Mouse (Mus musculus) liver, embryonic 16.5 days (tissue): ENCODE results near the gene Appl2. TPM values are rescaled to one million over a fixed set of nuclear protein-coding genes. Genes with fewer than 3 reads are reported as not detected.

ENCODE experiments used
- ATAC-seq: fragments of 200-750 bp; cut with Nextera tagmentation; 2 replicates; pipeline ENCODE4 v1.8.0; 2017; ENCODE audit warnings: low read depth, mild to moderate bottlenecking, moderate number of reproducible peaks, moderate library complexity
- H3K27ac ChIP-seq: fragments of 300-500 bp; sonication (generic); 2 replicates; pipeline ENCODE4 v1.5.1; 2014; ENCODE audit warnings: mild to moderate bottlenecking, low read length
- H3K27me3 ChIP-seq: fragments of 300-500 bp; sonication (generic); 2 replicates; pipeline ENCODE4 v1.6.1; 2014; ENCODE audit warnings: low read depth, low read length, mixed read lengths; ENCODE audit not compliant: control insufficient read depth, insufficient read depth
- H3K36me3 ChIP-seq: fragments of 300-500 bp; sonication (generic); 2 replicates; pipeline ENCODE4 v1.6.1; 2014; ENCODE audit warnings: mild to moderate bottlenecking; ENCODE audit not compliant: control insufficient read depth, insufficient read depth
- H3K4me1 ChIP-seq: fragments of 300-500 bp; sonication (generic); 2 replicates; pipeline ENCODE4 v1.6.1; 2014; ENCODE audit warnings: low read depth, low read length, mixed read lengths; ENCODE audit not compliant: control insufficient read depth
- H3K4me2 ChIP-seq: fragments of 300-500 bp; sonication (generic); 2 replicates; pipeline ENCODE4 v1.6.1; 2014; ENCODE audit warnings: low read depth, low read length, mixed read lengths
- H3K4me3 ChIP-seq: fragments of 300-500 bp; sonication (generic); 2 replicates; pipeline ENCODE4 v1.5.1; 2014; ENCODE audit warnings: low read depth, mild to moderate bottlenecking, low read length
- H3K9ac ChIP-seq: fragments of 300-500 bp; sonication (generic); 2 replicates; pipeline ENCODE4 v1.6.1; 2014; ENCODE audit warnings: low read depth, low read length
- H3K9me3 ChIP-seq: fragments of 300-500 bp; sonication (generic); replicated peaks from 2 replicates; pipeline ENCODE4 v1.6.1; 2016; ENCODE audit warnings: low read length; ENCODE audit not compliant: control insufficient read depth
- WGBS: fragments of 180-500 bp; shearing (Covaris S2); extraction: QIAGEN DNeasy Blood & Tissue Kit; methylation state at CpG from one replicate; pipeline ENCODE4 v1.1.7; 2014; ENCODE audit not compliant: insufficient replicate concordance; 5-methylcytosine and 5-hydroxymethylcytosine counted together
- polyA plus RNA-seq: library from polyadenylated mRNA; unstranded; fragments of >200 nt; fragmentation: Nextera tagmentation; extraction: Ambion mirVana; gene quantifications from 2 replicates; pipeline ENCODE4 v1.2.1, GENCODE M21; 2015

Appl2 gene
- polyA plus RNA-seq, result 15.2 and 15.9 TPM in 2 replicates

DNA sequence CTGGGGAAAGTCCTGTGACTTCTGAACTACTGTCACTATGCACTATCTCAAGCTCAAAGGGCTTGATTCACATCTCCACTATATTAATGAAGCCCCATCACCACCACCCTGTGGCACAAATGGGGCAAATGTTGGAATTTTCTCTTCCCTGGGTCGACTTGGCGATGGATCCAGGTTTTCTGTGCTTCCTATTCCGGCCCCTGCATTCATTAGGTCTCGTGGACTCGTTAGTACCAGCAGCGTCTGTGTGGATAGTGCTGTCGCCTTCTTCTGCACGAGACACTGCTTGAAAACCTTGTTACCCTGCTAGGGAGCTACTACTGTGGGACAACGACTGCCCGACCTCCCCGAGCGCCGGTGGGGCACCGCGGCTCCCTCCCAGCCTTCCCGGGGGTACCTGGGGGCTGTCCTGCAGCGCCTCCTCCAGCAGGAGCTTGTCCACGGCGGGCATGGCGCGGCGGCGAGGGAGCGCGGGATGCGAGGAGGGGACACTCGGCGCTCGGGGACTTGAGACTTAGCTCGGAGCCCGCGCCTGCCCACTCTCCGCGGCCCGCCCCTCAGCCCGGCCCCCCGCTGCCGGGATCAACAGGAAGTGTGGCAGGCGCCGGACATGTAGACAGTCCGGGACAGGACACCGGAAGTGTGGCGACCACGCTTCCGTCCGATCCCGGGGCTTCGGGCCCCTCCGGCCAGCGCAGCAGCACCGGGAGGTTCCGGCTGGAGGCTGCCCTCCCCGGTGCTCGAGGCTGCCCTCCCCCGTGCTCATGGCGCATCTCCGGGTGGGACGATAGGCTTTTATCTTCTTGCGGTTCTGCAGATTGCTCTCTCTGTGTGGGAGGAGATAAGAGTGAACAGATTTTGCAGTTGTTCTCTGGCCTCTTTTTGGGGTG lies at the start of gene Appl2:
Gene Appl2 (minus strand): TSS at position 608 of the 890 bp plus-strand sequence.
- peak; percentile 85 for ATAC-seq
- under 1% methylated on average over 59 of the region's 59 CpGs for WGBS
- H3K27me3 ChIP-seq, result peaks cover 16% of the 10 kb centered on the region
- H3K36me3 ChIP-seq, result no peaks in the 10 kb centered on the region
- peak within 1 kb of the TSS; percentile 60 for H3K9ac ChIP-seq
- H3K27ac ChIP-seq, result peak within 1 kb of the TSS; percentile 60; the same call in 1 of the 2 replicates
- H3K4me2 ChIP-seq, result peak within 1 kb of the TSS; percentile 45
- H3K4me3 ChIP-seq, result peak within 1 kb of the TSS; percentile 67
- no peaks in the 10 kb centered on the region for H3K9me3 ChIP-seq
- H3K4me1 ChIP-seq, result peaks cover 27% of the 10 kb centered on the region

DNA sequence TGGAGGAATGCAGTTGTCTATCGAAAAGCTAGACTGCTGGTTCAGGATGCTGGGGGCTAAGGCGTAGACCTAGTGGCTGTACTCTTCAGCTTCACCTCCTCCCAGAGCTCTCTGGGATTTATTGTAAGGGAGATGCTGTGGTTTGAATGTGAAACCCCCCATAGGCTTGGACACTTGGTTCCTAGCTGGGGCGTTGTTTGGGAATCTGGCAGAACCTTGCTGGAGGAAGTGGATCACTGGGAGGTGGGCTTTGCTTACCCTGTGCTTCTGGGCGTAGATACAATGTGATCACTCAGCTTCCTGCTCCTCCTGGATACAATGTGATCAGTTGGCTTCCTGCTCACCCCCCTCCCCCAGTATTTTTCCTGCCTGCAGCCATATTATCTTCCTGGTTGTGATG lies 47.7 kb upstream of the Appl2 start:
- Histone ChIP-seq H3K9ac (no peak overlapping the region), H3K27ac (no peak overlapping the region), H3K4me3 (no peak overlapping the region), H3K9me3 (no peaks in the 10 kb centered on the region), H3K36me3 (no peaks in the 10 kb centered on the region), H3K27me3 (no peaks in the 10 kb centered on the region), H3K4me2 (no peak overlapping the region), H3K4me1 (peaks cover 4% of the 10 kb centered on the region)
- WGBS, result 59% methylated on average over 4 of the region's 4 CpGs
- ATAC-seq, result no peak

GRCm38 (mm10) chr10:83692175-83692895 lies 43.8 kb upstream of the Appl2 start:
- Histone ChIP-seq H3K27ac (peak overlapping the region; percentile 3; the same call in 1 of the 2 replicates), H3K27me3 (no peaks in the 10 kb centered on the region), H3K9ac (no peak overlapping the region), H3K36me3 (no peaks in the 10 kb centered on the region), H3K9me3 (no peaks in the 10 kb centered on the region), H3K4me3 (no peak overlapping the region), H3K4me1 (peaks cover 4% of the 10 kb centered on the region), H3K4me2 (no peak overlapping the region)
- ATAC-seq, result peak; percentile 53; the same call in 1 of the 2 replicates
- WGBS, result 53% methylated on average over 11 of the region's 11 CpGs

GRCm38 (mm10) chr10:83688215-83688614 lies 39.7 kb upstream of the Appl2 start:
- WGBS, result 75% methylated on average over 2 of the region's 2 CpGs
- ATAC-seq, result no peak
- Histone ChIP-seq H3K27ac (no peak overlapping the region), H3K9me3 (no peaks in the 10 kb centered on the region), H3K4me2 (no peak overlapping the region), H3K4me1 (peaks cover 4% of the 10 kb centered on the region), H3K9ac (no peak overlapping the region), H3K4me3 (no peak overlapping the region), H3K27me3 (no peaks in the 10 kb centered on the region), H3K36me3 (no peaks in the 10 kb centered on the region)

DNA sequence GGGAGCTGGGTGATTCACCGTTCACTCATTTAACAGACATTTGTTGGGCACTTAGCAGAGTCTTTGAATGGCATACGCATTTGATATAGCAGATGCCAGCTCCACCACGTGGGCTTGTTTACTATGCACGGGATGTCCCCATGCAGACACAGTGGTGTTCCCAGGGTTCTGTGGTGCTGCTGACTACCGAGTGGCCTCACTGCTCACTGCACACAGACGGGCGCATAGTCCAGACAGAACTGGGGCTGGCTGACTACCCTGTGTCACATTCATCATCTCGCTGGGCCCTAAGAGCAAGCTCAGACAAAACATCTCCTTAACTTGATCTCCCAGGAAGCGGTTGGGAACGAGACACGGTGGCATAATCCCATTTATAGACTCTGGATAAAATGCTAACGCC lies 32.8 kb upstream of the Appl2 start:
- H3K27ac ChIP-seq, result no peak overlapping the region
- ATAC-seq, result no peak
- H3K27me3 ChIP-seq, result no peaks in the 10 kb centered on the region
- H3K9me3 ChIP-seq, result no peaks in the 10 kb centered on the region
- H3K4me3 ChIP-seq, result no peak overlapping the region
- WGBS, result 75% methylated on average over 12 of the region's 12 CpGs
- no peaks in the 10 kb centered on the region for H3K36me3 ChIP-seq
- no peaks in the 10 kb centered on the region for H3K4me1 ChIP-seq
- H3K9ac ChIP-seq, result no peak overlapping the region
- H3K4me2 ChIP-seq, result no peak overlapping the region

- H3K36me3 ChIP-seq, result no peaks in the 10 kb centered on the region
- ATAC-seq, result no peak
- no peak overlapping the region for H3K4me2 ChIP-seq
- no peaks in the 10 kb centered on the region for H3K4me1 ChIP-seq
- no peak overlapping the region for H3K27ac ChIP-seq
- H3K4me3 ChIP-seq, result no peak overlapping the region
- no peak overlapping the region for H3K9ac ChIP-seq
- no peaks in the 10 kb centered on the region for H3K9me3 ChIP-seq
- no peaks in the 10 kb centered on the region for H3K27me3 ChIP-seq
- 64% methylated on average over 4 of the region's 4 CpGs for WGBS
Measured at GRCm38 (mm10) chr10:83666556-83666955, 18.0 kb upstream of the Appl2 start.

- 72% methylated on average over 8 of the region's 8 CpGs for WGBS
- H3K9me3 ChIP-seq, result no peaks in the 10 kb centered on the region
- no peaks in the 10 kb centered on the region for H3K27me3 ChIP-seq
- no peak overlapping the region for H3K4me2 ChIP-seq
- H3K36me3 ChIP-seq, result no peaks in the 10 kb centered on the region
- H3K27ac ChIP-seq, result no peak overlapping the region
- no peak for ATAC-seq
- no peak overlapping the region for H3K9ac ChIP-seq
- H3K4me1 ChIP-seq, result no peaks in the 10 kb centered on the region
- no peak overlapping the region for H3K4me3 ChIP-seq
Measured at GRCm38 (mm10) chr10:83661925-83662324, 13.4 kb upstream of the Appl2 start.

DNA sequence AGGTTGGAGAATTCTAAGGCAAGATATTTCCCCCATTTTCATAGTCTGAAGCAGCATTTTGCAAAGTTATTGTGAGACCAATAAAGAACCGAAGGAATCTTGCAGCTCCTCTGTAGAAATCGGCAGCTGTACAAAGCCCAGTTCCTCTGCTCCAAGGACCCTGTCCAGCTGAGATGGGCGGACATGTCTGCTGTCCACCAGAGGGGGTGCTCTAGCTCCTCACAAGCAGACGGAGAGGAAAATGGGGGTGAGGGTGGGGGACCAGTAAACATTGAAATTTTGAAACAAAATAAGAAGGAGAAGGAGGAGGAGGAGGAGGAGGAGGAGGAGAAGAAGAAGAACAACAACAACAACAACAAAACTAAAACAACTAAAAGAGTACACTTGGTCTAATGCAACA lies 12.1 kb upstream of the Appl2 start:
- Histone ChIP-seq H3K36me3 (no peaks in the 10 kb centered on the region), H3K9ac (no peak overlapping the region), H3K9me3 (no peaks in the 10 kb centered on the region), H3K4me2 (no peak overlapping the region), H3K4me3 (no peak overlapping the region), H3K27me3 (no peaks in the 10 kb centered on the region), H3K4me1 (no peaks in the 10 kb centered on the region), H3K27ac (no peak overlapping the region)
- no peak for ATAC-seq
- 45% methylated on average over 4 of the region's 4 CpGs for WGBS

- ATAC-seq, result no peak
- no peak overlapping the region for H3K4me3 ChIP-seq
- no peaks in the 10 kb centered on the region for H3K9me3 ChIP-seq
- H3K4me1 ChIP-seq, result no peaks in the 10 kb centered on the region
- H3K36me3 ChIP-seq, result no peaks in the 10 kb centered on the region
- H3K4me2 ChIP-seq, result no peak overlapping the region
- WGBS, result 68% methylated on average over 2 of the region's 2 CpGs
- no peak overlapping the region for H3K9ac ChIP-seq
- H3K27me3 ChIP-seq, result peaks cover 4% of the 10 kb centered on the region; the same call in 1 of the 2 replicates
- no peak overlapping the region for H3K27ac ChIP-seq
Measured at GRCm38 (mm10) chr10:83654591-83654990, 6.1 kb upstream of the Appl2 start.
